Mouse (Mus musculus) lung, postnatal 0 days (tissue): ENCODE measurements around the gene Il1r1. TPM values are rescaled to one million over a fixed set of nuclear protein-coding genes. Genes with fewer than 3 reads are reported as not detected.

Experiments used
- ATAC-seq: fragments of 200-750 bp; cut with Nextera tagmentation; 2 replicates; pipeline ENCODE4 v1.8.0; 2017; ENCODE audit warnings: moderate library complexity
- DNase-seq: peaks from one replicate; pipeline ENCODE4 v3.0.0-alpha.2; 2016; ENCODE audit warnings: low spot score
- H3K27ac ChIP-seq: fragments of 300-500 bp; sonication (generic); 2 replicates; pipeline ENCODE4 v1.5.1; 2014; ENCODE audit warnings: antibody characterized with exemption, mild to moderate bottlenecking, low read length, mixed read lengths
- H3K27me3 ChIP-seq: fragments of 300-500 bp; sonication (generic); replicated peaks from 2 replicates; pipeline ENCODE4 v1.6.1; 2014; ENCODE audit warnings: low read length, mixed read lengths; ENCODE audit not compliant: insufficient read depth
- H3K36me3 ChIP-seq: fragments of 300-500 bp; sonication (generic); 2 replicates; pipeline ENCODE4 v1.6.1; 2014; ENCODE audit warnings: low read length, mixed read lengths; ENCODE audit not compliant: insufficient read depth
- H3K4me1 ChIP-seq: fragments of 300-500 bp; sonication (generic); 2 replicates; pipeline ENCODE4 v1.6.1; 2014; ENCODE audit warnings: antibody characterized with exemption, low read depth, low read length, mixed read lengths; ENCODE audit not compliant: insufficient read depth
- H3K4me2 ChIP-seq: fragments of 300-500 bp; sonication (generic); replicated peaks from 2 replicates; pipeline ENCODE4 v1.6.1; 2014; ENCODE audit warnings: low read depth, mild to moderate bottlenecking, low read length, moderate library complexity, mixed read lengths
- H3K4me3 ChIP-seq: fragments of 300-500 bp; sonication (generic); 2 replicates; pipeline ENCODE4 v1.5.1; 2014; ENCODE audit warnings: low read depth, low read length
- H3K9ac ChIP-seq: fragments of 300-500 bp; sonication (generic); replicated peaks from 2 replicates; pipeline ENCODE4 v1.6.1; 2014; ENCODE audit warnings: low read depth, mild to moderate bottlenecking
- H3K9me3 ChIP-seq: fragments of 300-500 bp; sonication (generic); 2 replicates; pipeline ENCODE4 v1.6.1; 2016; ENCODE audit warnings: low read length, mixed read lengths
- CTCF ChIP-seq: IDR thresholded peaks from 2 replicates; pipeline ENCODE4 v1.5.1; 2016; ENCODE audit warnings: antibody characterized with exemption, mild to moderate bottlenecking
- EP300 ChIP-seq: IDR thresholded peaks from 2 replicates; pipeline ENCODE4 v1.6.1; 2016; ENCODE audit warnings: antibody characterized with exemption, mild to moderate bottlenecking, control low read depth
- WGBS: fragments of 180-500 bp; shearing (Covaris S2); extraction: QIAGEN DNeasy Blood & Tissue Kit; methylation state at CpG from one replicate; pipeline ENCODE4 v1.1.7; 2014; 5-methylcytosine and 5-hydroxymethylcytosine counted together
- polyA plus RNA-seq: library from polyadenylated mRNA; unstranded; fragments of >200 nt; fragmentation: Nextera tagmentation; extraction: Ambion mirVana; gene quantifications from 2 replicates; pipeline ENCODE4 v1.2.1, GENCODE M21; 2015

Il1r1 gene
- polyA plus RNA-seq, 1 experiment from 2014 or later: 13.5 TPM

DNA sequence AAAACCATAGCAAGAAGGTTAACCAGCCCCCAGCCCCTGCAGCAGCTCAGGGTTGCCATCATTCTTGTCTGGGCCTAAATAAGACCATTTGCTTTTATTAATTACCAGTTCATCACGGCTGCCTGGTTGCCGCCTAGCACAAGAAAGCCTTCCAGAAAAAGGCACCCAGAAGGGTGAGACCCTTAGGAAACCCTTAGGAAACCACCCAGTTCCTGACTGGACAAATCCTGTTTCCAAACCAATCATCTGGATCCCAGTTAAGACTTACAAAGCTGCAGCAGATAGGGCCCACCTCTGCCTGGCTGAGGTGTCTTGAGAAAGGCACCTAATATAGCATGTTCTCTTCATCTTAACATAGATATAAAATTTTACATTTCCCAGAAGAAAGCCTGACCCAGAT, 1.3 kb upstream of the Il1r1 start:
- H3K4me3 ChIP-seq: no peak overlapping the region
- DNase-seq: peak; percentile 3
- no peak overlapping the region for H3K4me2 ChIP-seq
- H3K27me3 ChIP-seq: no peaks in the 10 kb centered on the region
- no peaks in the 10 kb centered on the region for H3K36me3 ChIP-seq
- ATAC-seq: no peak
- H3K4me1 ChIP-seq: peaks cover 16% of the 10 kb centered on the region; the same call in 1 of the 2 replicates
- H3K9ac ChIP-seq: no peak overlapping the region
- no peak overlapping the region for H3K27ac ChIP-seq
- WGBS: 72% methylated on average over 2 of the region's 2 CpGs
- no peaks in the 10 kb centered on the region for H3K9me3 ChIP-seq
- TF ChIP-seq CTCF: no peak
- TF ChIP-seq EP300: no peak

DNA sequence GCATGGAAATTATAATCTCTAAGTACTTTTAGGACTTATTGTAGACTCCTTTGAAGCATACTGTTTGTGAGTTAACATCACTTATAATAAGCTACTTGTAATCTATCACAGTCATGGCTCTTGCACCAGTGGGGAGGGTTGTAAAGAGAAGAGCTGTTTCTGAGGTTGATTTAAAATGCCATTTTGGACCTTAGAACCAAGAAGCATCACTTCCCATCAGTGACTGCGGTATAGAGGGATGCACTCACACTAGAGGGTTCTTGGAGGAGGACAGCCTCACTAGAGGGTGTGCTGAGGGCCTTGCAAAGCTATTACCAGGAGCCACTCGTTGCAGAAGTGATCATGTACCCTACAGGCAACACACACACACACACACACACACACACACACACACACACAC, 700 bp downstream of the Il1r1 start:
- Histone ChIP-seq H3K36me3 (no peaks in the 10 kb centered on the region), H3K27ac (peak overlapping the region; percentile 6; the same call in 1 of the 2 replicates), H3K27me3 (no peaks in the 10 kb centered on the region), H3K4me3 (peak overlapping the region; percentile 30; the same call in 1 of the 2 replicates), H3K4me2 (peak overlapping the region; percentile 51), H3K9ac (no peak overlapping the region), H3K9me3 (no peaks in the 10 kb centered on the region), H3K4me1 (peaks cover 16% of the 10 kb centered on the region; the same call in 1 of the 2 replicates)
- ATAC-seq (no peak), DNase-seq (peak; percentile 9)
- 36% methylated on average over 2 of the region's 2 CpGs for WGBS
- TF ChIP-seq EP300 (no peak), CTCF (no peak)

DNA sequence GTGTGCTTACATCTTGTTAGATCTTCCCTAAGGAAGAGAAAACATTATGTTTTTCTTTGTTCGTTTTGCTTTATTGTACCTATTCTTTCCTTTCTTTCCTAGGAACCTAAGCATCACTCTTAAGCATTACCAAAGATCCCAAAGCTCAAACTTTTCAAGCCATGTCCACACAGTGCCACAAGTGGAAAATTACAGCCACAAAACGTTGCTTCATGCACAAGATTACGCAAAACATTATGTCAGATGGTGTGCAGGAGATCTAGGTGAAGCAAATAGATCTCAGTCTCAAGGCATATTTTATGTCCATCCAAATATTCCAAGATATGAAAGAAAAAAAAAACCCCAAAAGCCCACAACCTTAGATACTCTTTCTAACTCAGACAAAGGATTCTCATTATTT, 4.2 kb downstream of the Il1r1 start:
- H3K27me3 ChIP-seq: no peaks in the 10 kb centered on the region
- no peak overlapping the region for H3K4me3 ChIP-seq
- TF ChIP-seq EP300 (no peak), CTCF (no peak)
- H3K4me1 ChIP-seq: peaks cover 9% of the 10 kb centered on the region; the same call in 1 of the 2 replicates
- DNase-seq (peak; percentile 3), ATAC-seq (no peak)
- 83% methylated on average over 3 of the region's 3 CpGs for WGBS
- H3K36me3 ChIP-seq: no peaks in the 10 kb centered on the region
- H3K27ac ChIP-seq: no peak overlapping the region
- no peak overlapping the region for H3K4me2 ChIP-seq
- H3K9ac ChIP-seq: no peak overlapping the region
- H3K9me3 ChIP-seq: no peaks in the 10 kb centered on the region

DNA sequence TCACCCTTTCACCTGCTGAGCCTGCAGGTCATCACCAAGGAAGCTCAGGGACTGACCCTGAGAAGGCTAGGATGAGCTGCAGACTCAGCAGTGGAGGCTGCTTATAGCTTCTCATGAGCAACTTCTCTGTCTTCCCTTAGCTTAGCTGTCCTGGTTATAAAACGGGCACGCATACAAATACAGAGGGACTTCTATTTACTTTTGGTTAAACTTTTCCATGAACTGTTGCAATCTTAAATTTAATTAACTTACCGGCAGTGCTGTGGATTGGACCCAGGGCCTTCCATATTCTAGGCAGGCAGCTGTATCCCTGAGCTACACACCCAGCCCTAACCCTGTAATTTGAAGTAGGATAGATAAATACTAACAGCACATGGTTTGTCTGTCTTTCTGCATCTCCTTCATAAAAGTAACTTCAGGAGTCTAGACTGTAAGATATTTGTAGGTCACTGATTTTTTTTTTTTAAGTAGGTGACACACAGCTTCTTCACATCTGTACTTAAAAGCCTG, 4.9 kb downstream of the Il1r1 start:
- Histone ChIP-seq H3K36me3 (no peaks in the 10 kb centered on the region), H3K27me3 (no peaks in the 10 kb centered on the region), H3K4me3 (no peak overlapping the region), H3K9ac (no peak overlapping the region), H3K9me3 (no peaks in the 10 kb centered on the region), H3K4me2 (no peak overlapping the region), H3K27ac (no peak overlapping the region), H3K4me1 (peaks cover 8% of the 10 kb centered on the region; the same call in 1 of the 2 replicates)
- DNase-seq (peak; percentile 11), ATAC-seq (0 out of 2 replicates have a peak, but pooled peaks have one; percentile 0)
- TF ChIP-seq EP300: no peak
- TF ChIP-seq CTCF: no peak
- 60% methylated on average over 3 of the region's 3 CpGs for WGBS

DNA sequence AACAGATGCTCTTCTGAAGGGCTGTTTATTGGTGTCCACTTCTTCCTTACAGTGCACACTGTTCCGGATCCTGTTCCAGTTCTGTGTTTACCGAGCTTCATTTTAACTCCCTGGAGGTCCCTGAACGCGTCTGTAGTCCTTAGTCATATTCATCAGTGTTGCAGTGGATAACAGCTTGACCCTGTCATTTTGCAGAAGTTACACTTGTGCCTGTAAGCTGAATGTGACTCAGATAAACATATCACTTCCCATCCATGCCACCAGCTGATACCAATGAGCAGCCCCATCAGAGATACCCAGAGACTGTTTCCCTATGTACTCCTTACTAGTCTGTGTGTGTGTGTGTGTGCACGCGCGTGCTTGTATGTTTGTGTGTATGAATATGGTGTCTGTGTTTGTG, 5.5 kb downstream of the Il1r1 start:
- peak; percentile 76 for ATAC-seq
- DNase-seq: peak; percentile 86
- no peak overlapping the region for H3K27ac ChIP-seq

GRCm38 (mm10) chr1:40231116-40231515, 6.2 kb downstream of the Il1r1 start:
- 88% methylated on average over 3 of the region's 3 CpGs for WGBS

More for the DNA sequence above, 5.5 kb downstream of the Il1r1 start:
- Histone ChIP-seq H3K9ac (no peak overlapping the region), H3K4me1 (peaks cover 5% of the 10 kb centered on the region; the same call in 1 of the 2 replicates), H3K9me3 (no peaks in the 10 kb centered on the region), H3K4me3 (no peak overlapping the region), H3K36me3 (no peaks in the 10 kb centered on the region), H3K4me2 (no peak overlapping the region), H3K27me3 (no peaks in the 10 kb centered on the region)
- TF ChIP-seq EP300: peak; percentile 68
- TF ChIP-seq CTCF: no peak
- 42% methylated on average over 7 of the region's 7 CpGs for WGBS

More at GRCm38 (mm10) chr1:40231116-40231515, 6.2 kb downstream of the Il1r1 start:
- Histone ChIP-seq H3K9me3 (no peaks in the 10 kb centered on the region), H3K4me3 (no peak overlapping the region), H3K27ac (no peak overlapping the region), H3K4me1 (peaks cover 4% of the 10 kb centered on the region; the same call in 1 of the 2 replicates), H3K27me3 (no peaks in the 10 kb centered on the region), H3K36me3 (no peaks in the 10 kb centered on the region), H3K4me2 (no peak overlapping the region), H3K9ac (no peak overlapping the region)
- DNase-seq (no peak), ATAC-seq (no peak)
- TF ChIP-seq EP300 (no peak), CTCF (no peak)
